Mouse (Mus musculus) kidney, postnatal 0 days (tissue): ENCODE measurements around the gene Tshz2. TPM values are rescaled to one million over a fixed set of nuclear protein-coding genes. Genes with fewer than 3 reads are reported as not detected.
A peak's percentile ranks its signal among the peaks of the same experiment; 100 is the strongest.

Experiments
- ATAC-seq: fragments of 200-750 bp; cut with Nextera tagmentation; replicated peaks from 2 replicates; pipeline ENCODE4 v1.8.0; 2017; ENCODE audit warnings: low read depth, moderate number of reproducible peaks, moderate TSS enrichment, moderate library complexity; ENCODE audit not compliant: low FRiP score
- DNase-seq: peaks from one replicate; pipeline ENCODE4 v3.0.0-alpha.2; 2016; ENCODE audit warnings: low spot score
- H3K27ac ChIP-seq: fragments of 300-500 bp; sonication (generic); 2 replicates; pipeline ENCODE4 v1.5.1; 2014; ENCODE audit warnings: mild to moderate bottlenecking
- H3K27me3 ChIP-seq: fragments of 300-500 bp; sonication (generic); 2 replicates; pipeline ENCODE4 v1.6.1; 2014; ENCODE audit warnings: low read length, mixed read lengths; ENCODE audit not compliant: insufficient read depth
- H3K36me3 ChIP-seq: fragments of 300-500 bp; sonication (generic); 2 replicates; pipeline ENCODE4 v1.6.1; 2014; ENCODE audit warnings: low read length, mixed read lengths; ENCODE audit not compliant: insufficient read depth
- H3K4me1 ChIP-seq: fragments of 300-500 bp; sonication (generic); replicated peaks from 2 replicates; pipeline ENCODE4 v1.6.1; 2014; ENCODE audit warnings: antibody characterized with exemption, low read length, mixed read lengths; ENCODE audit not compliant: insufficient read depth
- H3K4me2 ChIP-seq: fragments of 300-500 bp; sonication (generic); 2 replicates; pipeline ENCODE4 v1.6.1; 2014; ENCODE audit warnings: mild to moderate bottlenecking, low read length, moderate library complexity, mixed read lengths
- H3K4me3 ChIP-seq: fragments of 300-500 bp; sonication (generic); replicated peaks from 2 replicates; pipeline ENCODE4 v1.5.1; 2014; ENCODE audit warnings: low read depth, low read length
- H3K9ac ChIP-seq: fragments of 300-500 bp; sonication (generic); 2 replicates; pipeline ENCODE4 v1.6.1; 2014; ENCODE audit warnings: low read depth, low read length
- H3K9me3 ChIP-seq: fragments of 300-500 bp; sonication (generic); replicated peaks from 2 replicates; pipeline ENCODE4 v1.6.1; 2016; ENCODE audit warnings: low read length, inconsistent platforms, mixed read lengths
- CTCF ChIP-seq: IDR thresholded peaks from 2 replicates; pipeline ENCODE4 v1.5.1; 2016; ENCODE audit warnings: antibody characterized with exemption, low read depth, mild to moderate bottlenecking, moderate library complexity
- WGBS: fragments of 180-500 bp; shearing (Covaris S2); extraction: QIAGEN DNeasy Blood & Tissue Kit; methylation state at CpG from one replicate; pipeline ENCODE4 v1.1.7; 2014; 5-methylcytosine and 5-hydroxymethylcytosine counted together
- polyA plus RNA-seq: library from polyadenylated mRNA; unstranded; fragments of >200 nt; fragmentation: Nextera tagmentation; extraction: Ambion mirVana; gene quantifications from 2 replicates; pipeline ENCODE4 v1.2.1, GENCODE M21; 2015

Gene Tshz2
- polyA plus RNA-seq, 1 experiment from 2014 or later, result 9.8 TPM

DNA sequence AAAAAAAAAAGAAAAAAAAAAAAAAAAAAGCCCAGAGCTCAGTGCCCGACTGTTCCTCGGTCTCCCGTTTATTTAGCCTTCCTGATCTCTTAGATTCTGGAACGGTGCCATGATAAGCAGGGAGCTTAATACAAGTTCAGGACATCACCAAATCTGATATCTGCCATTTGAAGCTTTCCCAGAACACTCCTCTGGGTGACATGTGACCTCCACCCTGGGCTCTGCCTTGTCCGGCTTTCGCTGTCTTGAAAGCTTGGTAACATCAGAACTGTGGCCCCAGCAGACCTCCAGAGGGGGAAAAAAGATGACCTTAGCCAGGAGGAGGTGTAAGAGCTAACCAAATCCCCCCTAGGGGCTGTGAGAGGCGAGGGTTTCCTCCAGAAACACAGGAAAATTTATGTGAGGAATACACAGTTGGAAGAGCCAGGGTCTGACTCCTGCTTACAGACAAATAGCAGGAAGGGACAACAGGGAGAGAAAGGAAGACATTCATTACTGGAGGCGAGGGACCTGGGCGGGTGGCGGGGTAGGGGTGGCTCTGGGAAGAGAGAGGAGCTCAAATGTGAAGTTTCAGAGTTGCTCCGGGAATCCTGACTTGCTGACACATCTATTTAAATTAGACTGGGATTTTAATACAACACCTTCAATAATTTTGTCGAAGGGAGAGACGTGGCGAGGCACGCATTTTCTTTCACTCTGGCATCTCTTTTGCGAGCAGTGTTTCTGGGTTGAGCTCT is 363.9 kb downstream of the Tshz2 start:
- H3K4me3 ChIP-seq, result no peak overlapping the region
- H3K27me3 ChIP-seq, result no peaks in the 10 kb centered on the region
- DNase-seq (peak; percentile 77), ATAC-seq (no peak)
- H3K4me2 ChIP-seq, result peak overlapping the region; percentile 41
- TF ChIP-seq CTCF, result peak; percentile 5; the same call in 1 of the 2 replicates
- H3K27ac ChIP-seq, result peak overlapping the region; percentile 81
- WGBS, result 28% methylated on average over 16 of the region's 16 CpGs
- H3K9me3 ChIP-seq, result no peaks in the 10 kb centered on the region
- no peaks in the 10 kb centered on the region for H3K36me3 ChIP-seq
- H3K4me1 ChIP-seq, result peaks cover 38% of the 10 kb centered on the region
- H3K9ac ChIP-seq, result no peak overlapping the region

DNA sequence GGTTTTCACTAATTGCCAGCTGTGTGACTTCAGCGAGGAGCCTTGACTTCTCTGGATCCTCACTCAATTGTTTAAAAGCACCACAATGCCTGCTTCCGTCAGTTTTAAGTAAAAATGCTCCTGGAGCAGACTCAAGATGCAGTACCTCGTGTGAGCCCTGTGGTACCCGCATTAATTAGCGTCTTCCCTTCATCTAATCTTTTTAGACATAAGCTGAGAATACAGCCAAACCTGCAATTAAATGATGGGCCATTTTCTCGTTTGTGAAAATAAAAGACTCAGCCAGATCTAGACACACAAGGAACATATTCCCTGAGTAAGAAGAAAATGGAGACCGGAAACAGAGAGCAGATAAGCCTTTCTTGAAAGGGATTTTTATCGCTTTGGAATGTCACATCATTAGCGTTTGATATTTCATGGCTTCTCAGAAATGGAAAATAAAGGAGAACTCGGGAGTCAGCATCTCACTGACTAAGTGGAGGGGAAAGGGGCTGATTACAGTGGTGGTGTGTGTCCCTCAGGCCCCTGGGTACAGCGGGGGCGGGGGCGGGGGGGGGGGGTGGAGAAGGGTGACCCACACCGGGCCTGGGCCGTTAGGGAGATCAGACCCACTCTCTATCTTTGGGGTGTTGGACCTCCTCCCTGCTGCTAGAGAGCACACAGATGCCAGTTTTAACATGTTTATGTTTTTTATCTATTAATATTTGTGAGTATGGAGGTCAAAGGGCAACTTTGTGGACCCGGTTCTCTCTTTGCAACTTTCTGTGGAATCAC is 364.6 kb downstream of the Tshz2 start:
- peaks cover 38% of the 10 kb centered on the region for H3K4me1 ChIP-seq
- no peak overlapping the region for H3K4me3 ChIP-seq
- peak overlapping the region; percentile 81 for H3K27ac ChIP-seq
- H3K36me3 ChIP-seq, result no peaks in the 10 kb centered on the region
- DNase-seq (peak; percentile 61), ATAC-seq (no peak)
- H3K9ac ChIP-seq, result no peak overlapping the region
- TF ChIP-seq CTCF, result no peak
- H3K4me2 ChIP-seq, result no peak overlapping the region
- 62% methylated on average over 16 of the region's 16 CpGs for WGBS
- H3K27me3 ChIP-seq, result no peaks in the 10 kb centered on the region
- no peaks in the 10 kb centered on the region for H3K9me3 ChIP-seq

DNA sequence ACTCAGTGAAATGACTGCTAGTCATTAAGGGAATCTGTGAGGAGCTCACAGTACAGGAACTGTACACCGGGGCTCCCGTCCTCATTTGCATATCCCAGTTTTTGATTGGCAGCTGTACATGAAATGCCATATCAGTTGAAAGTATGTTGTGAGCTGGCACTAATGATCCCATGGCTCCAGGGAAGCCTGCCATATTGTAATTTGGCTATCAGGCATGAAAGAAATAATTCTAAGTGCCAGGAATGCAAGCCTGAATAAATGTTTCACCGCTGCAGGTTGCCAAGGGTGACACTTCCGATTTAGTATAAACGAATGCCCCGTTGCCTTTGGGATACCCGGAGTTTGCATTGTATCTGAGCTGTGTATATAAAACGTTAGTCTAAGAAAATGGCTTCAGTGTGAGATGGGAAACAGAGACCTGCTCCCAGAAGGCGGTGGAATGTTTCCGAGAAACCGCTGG is 366.1 kb downstream of the Tshz2 start:
- H3K4me2 ChIP-seq, result peak overlapping the region; percentile 13; the same call in 1 of the 2 replicates
- ATAC-seq (no peak), DNase-seq (no peak)
- TF ChIP-seq CTCF, result no peak
- no peaks in the 10 kb centered on the region for H3K9me3 ChIP-seq
- H3K4me1 ChIP-seq, result peaks cover 38% of the 10 kb centered on the region
- H3K9ac ChIP-seq, result no peak overlapping the region
- H3K27me3 ChIP-seq, result no peaks in the 10 kb centered on the region
- peak overlapping the region; percentile 81 for H3K27ac ChIP-seq
- no peaks in the 10 kb centered on the region for H3K36me3 ChIP-seq
- H3K4me3 ChIP-seq, result no peak overlapping the region
- 27% methylated on average over 11 of the region's 11 CpGs for WGBS

DNA sequence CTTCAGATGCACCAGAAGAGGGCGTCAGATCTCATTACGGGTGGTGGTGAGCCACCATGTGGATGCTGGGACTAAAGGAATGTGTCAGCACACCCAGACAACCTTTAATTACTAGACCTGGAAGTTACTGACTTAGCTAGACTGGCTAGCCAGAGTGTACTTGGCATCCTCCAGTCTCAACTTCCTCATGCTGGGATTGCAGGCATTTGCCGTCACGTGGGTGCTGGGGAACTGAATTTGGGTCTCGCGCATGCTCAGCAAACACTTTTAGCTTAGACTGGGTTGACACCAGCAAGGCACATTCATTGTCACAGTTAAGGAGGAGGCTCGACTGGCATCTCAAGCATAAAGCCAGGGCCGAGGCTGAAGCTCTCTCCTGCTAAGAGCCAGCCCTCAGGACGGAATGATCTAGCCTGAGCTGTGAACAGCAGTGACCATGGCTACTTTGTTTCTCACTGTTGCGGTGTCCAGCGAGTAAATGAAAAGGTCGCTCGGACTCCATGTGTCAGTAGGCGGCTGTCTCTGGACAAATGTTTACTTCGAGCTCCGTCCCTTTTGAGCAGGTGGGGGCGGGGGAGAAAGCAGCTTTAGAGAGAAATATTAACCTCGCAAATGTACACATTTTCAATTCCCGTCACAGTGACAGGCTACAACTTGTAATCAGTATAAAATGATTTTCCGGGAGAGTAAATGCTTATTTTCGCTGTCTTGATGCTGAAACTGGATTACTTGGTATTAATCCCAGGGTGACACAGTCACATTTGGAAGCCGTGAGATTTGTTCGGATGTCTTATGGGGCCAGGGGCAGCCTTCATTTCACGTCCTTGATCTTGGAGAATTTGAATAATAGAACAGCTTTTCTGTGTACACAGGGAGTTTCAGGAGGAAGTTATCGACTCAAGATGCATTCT is 370.0 kb downstream of the Tshz2 start:
- Histone ChIP-seq H3K4me1 (peaks cover 19% of the 10 kb centered on the region; the same call in 1 of the 2 replicates), H3K4me2 (no peak overlapping the region), H3K9me3 (no peaks in the 10 kb centered on the region), H3K4me3 (no peak overlapping the region), H3K27ac (no peak overlapping the region), H3K9ac (no peak overlapping the region), H3K36me3 (no peaks in the 10 kb centered on the region), H3K27me3 (no peaks in the 10 kb centered on the region)
- ATAC-seq (no peak), DNase-seq (peak; percentile 59)
- TF ChIP-seq CTCF, result peak; percentile 49; the same call in 1 of the 2 replicates
- 57% methylated on average over 25 of the region's 25 CpGs for WGBS

DNA sequence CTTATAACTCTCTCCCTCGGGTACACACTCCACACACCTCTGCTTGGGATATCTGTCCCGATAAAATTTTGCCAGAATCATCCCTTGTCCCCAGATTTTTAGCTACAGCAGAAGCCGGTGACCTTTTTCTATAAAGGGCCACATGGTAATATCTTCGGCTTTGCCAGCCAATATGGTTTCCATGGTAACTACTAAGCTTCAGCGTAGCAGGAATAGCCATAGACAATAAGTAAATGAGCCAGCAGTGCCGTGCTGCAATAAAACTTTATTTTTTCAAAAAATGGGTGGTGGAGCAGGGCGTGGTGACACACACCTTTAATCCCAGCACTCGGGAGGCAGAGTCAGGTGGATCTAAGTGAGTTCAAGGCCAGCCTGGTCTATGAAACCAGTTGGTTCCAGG is 370.9 kb downstream of the Tshz2 start:
- Histone ChIP-seq H3K4me3 (no peak overlapping the region), H3K27ac (no peak overlapping the region), H3K36me3 (no peaks in the 10 kb centered on the region), H3K9ac (no peak overlapping the region), H3K27me3 (no peaks in the 10 kb centered on the region), H3K4me2 (no peak overlapping the region), H3K9me3 (no peaks in the 10 kb centered on the region), H3K4me1 (peaks cover 11% of the 10 kb centered on the region; the same call in 1 of the 2 replicates)
- TF ChIP-seq CTCF, result no peak
- 80% methylated on average over 8 of the region's 8 CpGs for WGBS
- no peak for DNase-seq
- ATAC-seq, result no peak
